Comparison of ENCODE assay signal across 34 mouse cellular contexts in the genomic region with DNA sequence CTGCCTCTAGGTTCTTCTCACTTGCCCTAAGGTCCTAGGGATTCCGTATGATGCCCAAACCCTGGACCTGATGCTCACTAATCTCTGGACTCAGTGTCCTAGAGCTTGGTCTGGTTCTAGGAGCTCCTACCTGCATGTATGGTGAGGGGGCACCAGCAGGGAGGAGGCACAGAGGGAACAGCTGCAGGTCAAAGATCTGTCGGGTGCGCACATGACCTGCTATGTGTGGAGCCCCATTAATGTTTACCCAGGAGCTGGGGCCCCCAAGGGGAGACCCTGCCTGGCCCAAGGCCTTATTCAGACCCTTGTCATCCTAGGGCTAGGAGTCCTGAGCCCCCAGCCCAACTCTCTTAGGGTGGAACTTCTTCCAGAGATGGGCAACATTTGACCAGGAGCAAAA. TPM values are rescaled to one million over a fixed set of nuclear protein-coding genes. Genes with fewer than 3 reads are reported as not detected.
A peak's percentile ranks its signal among the peaks of the same experiment; 100 is the strongest.
DNase-seq lines count a peak whose midpoint lies in the region; ATAC-seq lines count a peak whose summit lies in the region.
"Had no signal": no experiment of that assay in that cellular context is flagged by ENCODE, and none has a peak within 500 bp of the region (broad histone marks: within the 10 kb centered on the region; RNA-seq: fewer than 3 reads in every experiment).

TSS of gene Slc34a3 (minus strand) at position 315 of the 400 bp plus-strand sequence.

- DNase-seq in kidney, adult 18-20 months, result peak; percentile 40
- DNase-seq in kidney, postnatal 36 days, result peak; percentile 64 to 66
- DNase-seq in heart, postnatal 25 days (ENCODE audit: low spot score), result no peak
- DNase-seq: adrenal gland, postnatal 25 days; cerebellum, adult 18-20 months; cerebellum, postnatal 10 days; gastrocnemius, adult 2 months; heart, postnatal 10 days; lung, adult 2 months; lung, postnatal 10 days; thymus, postnatal 14 days had no signal

- ATAC-seq in intestine, embryonic 15.5 days, result peak; percentile 62
- no peak for ATAC-seq in kidney, embryonic 16.5 days (ENCODE audit: low FRiP score, low TSS enrichment)
- no peak for ATAC-seq in megakaryocyte, adult 5-6 weeks (ENCODE audit: poor library complexity, severe bottlenecking)
- ATAC-seq in hindbrain, embryonic 13.5 days (ENCODE audit: low FRiP score), result no peak
- ATAC-seq: CD4-positive, CD25-positive, alpha-beta regulatory T cell, adult 4 months; forebrain, embryonic 15.5 days; midbrain, embryonic 16.5 days had no signal

- peak within 1 kb of the TSS; percentile 41 for H3K4me2 ChIP-seq in intestine, embryonic 15.5 days (replicated peaks)
- H3K4me2 ChIP-seq in kidney, embryonic 16.5 days (replicated peaks; ENCODE audit: low read depth, low read length), result no peak within 1 kb of the TSS
- H3K4me2 ChIP-seq in hindbrain, embryonic 13.5 days, result no peak within 1 kb of the TSS
- H3K4me2 ChIP-seq: embryonic facial prominence, embryonic 13.5 days; forebrain, embryonic 15.5 days; heart, embryonic 13.5 days; limb, embryonic 15.5 days; stomach, embryonic 15.5 days had no signal

- intact Hi-C loops in heart, postnatal 25 days (cut with DNase I), result no loop called here

- peak within 1 kb of the TSS; percentile 3; the same call in 1 of the 2 replicates for H3K9ac ChIP-seq in intestine, embryonic 15.5 days
- H3K9ac ChIP-seq in kidney, embryonic 16.5 days (replicated peaks; ENCODE audit: low read length), result no peak within 1 kb of the TSS
- no peak within 1 kb of the TSS for H3K9ac ChIP-seq in hindbrain, embryonic 13.5 days
- H3K9ac ChIP-seq: embryonic facial prominence, embryonic 13.5 days; forebrain, embryonic 15.5 days; heart, embryonic 13.5 days; limb, embryonic 15.5 days; liver, embryonic 14.5 days; stomach, embryonic 15.5 days had no signal

- H3K9me3 ChIP-seq in intestine, embryonic 15.5 days, result no peaks in the 10 kb centered on the region
- no peaks in the 10 kb centered on the region for H3K9me3 ChIP-seq in kidney, embryonic 16.5 days (ENCODE audit: low read length)
- no peaks in the 10 kb centered on the region for H3K9me3 ChIP-seq in hindbrain, embryonic 13.5 days
- H3K9me3 ChIP-seq: embryonic facial prominence, embryonic 13.5 days; forebrain, embryonic 10.5 days; forebrain, embryonic 15.5 days; heart, embryonic 13.5 days; hindbrain, embryonic 10.5 days; limb, embryonic 10.5 days; limb, embryonic 15.5 days; stomach, embryonic 15.5 days had no signal

- no peaks in the 10 kb centered on the region for H3K36me3 ChIP-seq in intestine, embryonic 15.5 days
- no peaks in the 10 kb centered on the region for H3K36me3 ChIP-seq in kidney, embryonic 16.5 days (ENCODE audit: insufficient read depth, low read length)
- H3K36me3 ChIP-seq in hindbrain, embryonic 13.5 days, result no peaks in the 10 kb centered on the region
- H3K36me3 ChIP-seq: embryonic facial prominence, embryonic 13.5 days; forebrain, embryonic 10.5 days; forebrain, embryonic 15.5 days; heart, embryonic 13.5 days; hindbrain, embryonic 10.5 days; limb, embryonic 10.5 days; limb, embryonic 15.5 days; stomach, embryonic 15.5 days had no signal

- H3K27me3 ChIP-seq in intestine, embryonic 15.5 days (replicated peaks), result 0 out of 2 replicates have a peak, but pooled peaks cover 6% of the 10 kb centered on the region
- no peaks in the 10 kb centered on the region for H3K27me3 ChIP-seq in kidney, embryonic 16.5 days (ENCODE audit: insufficient read depth, low read length)
- peaks cover 61% of the 10 kb centered on the region for H3K27me3 ChIP-seq in hindbrain, embryonic 13.5 days
- H3K27me3 ChIP-seq: stomach, embryonic 15.5 days had no signal

- WGBS in intestine, embryonic 15.5 days, result 63% methylated on average over 3 of the region's 3 CpGs
- WGBS in kidney, embryonic 16.5 days, result 74% methylated on average over 3 of the region's 3 CpGs
- WGBS in hindbrain, embryonic 13.5 days, result 83% methylated on average over 3 of the region's 3 CpGs

- H3K4me3 ChIP-seq in intestine, embryonic 15.5 days (replicated peaks), result no peak within 1 kb of the TSS
- H3K4me3 ChIP-seq in kidney, embryonic 16.5 days (ENCODE audit: low read length), result no peak within 1 kb of the TSS
- no peak within 1 kb of the TSS for H3K4me3 ChIP-seq in hindbrain, embryonic 13.5 days
- H3K4me3 ChIP-seq: embryonic facial prominence, embryonic 13.5 days; forebrain, embryonic 10.5 days; forebrain, embryonic 15.5 days; gastrocnemius, adult 2 months; heart, embryonic 13.5 days; hindbrain, embryonic 10.5 days; limb, embryonic 10.5 days; limb, embryonic 15.5 days; stomach, embryonic 15.5 days had no signal

- peaks cover 9% of the 10 kb centered on the region for H3K4me1 ChIP-seq in intestine, embryonic 15.5 days (replicated peaks)
- H3K4me1 ChIP-seq in kidney, embryonic 16.5 days (ENCODE audit: insufficient read depth, low read length), result 0 out of 2 replicates have a peak, but pooled peaks cover under 1% of the 10 kb centered on the region
- peaks cover 2% of the 10 kb centered on the region for H3K4me1 ChIP-seq in hindbrain, embryonic 13.5 days (replicated peaks)
- H3K4me1 ChIP-seq: embryonic facial prominence, embryonic 13.5 days; forebrain, embryonic 15.5 days; stomach, embryonic 15.5 days had no signal

- H3K27ac ChIP-seq in intestine, embryonic 15.5 days, result peak within 1 kb of the TSS; percentile 66
- H3K27ac ChIP-seq in kidney, embryonic 16.5 days (ENCODE audit: low read length), result peak within 1 kb of the TSS; percentile 61; the same call in 1 of the 2 replicates
- no peak within 1 kb of the TSS for H3K27ac ChIP-seq in hindbrain, embryonic 13.5 days
- H3K27ac ChIP-seq: embryonic facial prominence, embryonic 13.5 days; forebrain, embryonic 10.5 days; forebrain, embryonic 15.5 days; gastrocnemius, adult 2 months; heart, embryonic 13.5 days; hindbrain, embryonic 10.5 days; limb, embryonic 10.5 days; limb, embryonic 15.5 days; liver, embryonic 14.5 days; macrophage; stomach, embryonic 15.5 days had no signal

RNA-seq across cellular contexts. Expression of gene Slc34a3, which starts in this region (rescaled TPM):
- polyA plus RNA-seq in intestine, embryonic 15.5 days (2015; fragmentation: Nextera tagmentation; extraction: Ambion mirVana), result 5.0 and 5.6 TPM in 2 replicates
- polyA plus RNA-seq in kidney, embryonic 16.5 days (2015; fragmentation: Nextera tagmentation; extraction: Ambion mirVana), result 1.9 and 2.0 TPM in 2 replicates
- total RNA-seq in megakaryocyte, adult 5-6 weeks (2015), result not detected in 2 replicates
- total RNA-seq in megakaryocyte, adult 5-6 weeks (2017), result not detected in 2 replicates
- polyA plus RNA-seq in hindbrain, embryonic 13.5 days (2015; fragmentation: Nextera tagmentation; extraction: Ambion mirVana), result not detected in 2 replicates
- not detected for total RNA-seq in heart, postnatal 25 days (2021)
- total RNA-seq: adrenal gland, adult 18-20 months; adrenal gland, postnatal 25 days; common myeloid progenitor, adult 5-6 weeks; gastrocnemius, adult 2 months; gastrocnemius, postnatal 4 days; heart, adult 8-10 months; heart, postnatal 10 days; left cerebral cortex, postnatal 10 days; neutrophil, adult 5-6 weeks had no signal
- polyA plus RNA-seq: CD4-positive, CD25-positive, alpha-beta regulatory T cell, adult 4 months; embryonic facial prominence, embryonic 13.5 days; forebrain, embryonic 10.5 days; forebrain, embryonic 15.5 days; heart, embryonic 13.5 days; hindbrain, embryonic 10.5 days; limb, embryonic 10.5 days; limb, embryonic 15.5 days; lung, adult 2 months; macrophage; midbrain, embryonic 16.5 days; neural tube, embryonic 11.5 days had no signal
